Mouse (Mus musculus): Measurements from ENCODE around the gene Arl8b. TPM values are rescaled to one million over a fixed set of nuclear protein-coding genes. Genes with fewer than 3 reads are reported as not detected.

Arl8b gene
- total and polyA plus RNA-seq, 3 experiments: 37.7 to 120 (median 75.2) TPM

DNA sequence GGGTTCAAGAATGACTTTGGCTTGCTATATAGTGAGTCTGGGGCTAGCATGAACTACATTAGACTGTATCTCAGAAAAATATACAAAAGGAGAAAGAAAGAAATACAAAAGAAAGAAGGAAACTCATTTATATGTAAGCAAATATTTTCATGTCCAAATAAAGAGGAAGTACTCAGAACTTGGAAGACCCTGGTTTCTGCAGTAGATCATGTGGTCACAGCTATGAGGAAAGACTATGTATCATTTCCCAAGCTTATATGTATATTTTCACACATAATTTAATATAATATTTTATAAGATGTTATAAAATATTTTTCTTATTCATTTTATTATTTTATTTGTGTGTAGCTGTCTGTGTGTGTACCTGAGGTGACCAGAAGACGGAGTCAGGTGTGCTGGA lies 29.4 kb upstream of the Arl8b start:
- no peaks in the 10 kb centered on the region for H3K9me3 ChIP-seq (replicated peaks; ENCODE audit: insufficient read depth, low read length)
- no peak overlapping the region for H3K9ac ChIP-seq (ENCODE audit: control insufficient read depth, low read depth, low read length, poor library complexity, severe bottlenecking)
- peak; percentile 27 for DNase-seq (ENCODE audit: low read depth, low spot score)
- no peak overlapping the region for H3K27ac ChIP-seq (ENCODE audit: control insufficient read depth, low read depth, low read length)
- peaks cover 0 to 14% of the 10 kb centered on the region in 2 experiments; a peak in 2 of 4 replicates for H3K4me1 ChIP-seq (ENCODE audit: control insufficient read depth in 1 of 2, insufficient read depth in 2 of 2, low read length in 2 of 2)
- H3K79me2 ChIP-seq (ENCODE audit: control insufficient read depth, insufficient read depth, low read length, poor library complexity): no peaks in the 10 kb centered on the region
- no peaks in the 10 kb centered on the region for H3K27me3 ChIP-seq (ENCODE audit: control insufficient read depth in 1 of 2, insufficient read depth in 2 of 2, low read length in 2 of 2)
- TF ChIP-seq GABPA (IDR thresholded peaks at IDR 0.05; ENCODE audit: low read depth, low read length) (no peak), USF1 (IDR thresholded peaks at IDR 0.05; ENCODE audit: low read depth, low read length) (peak; percentile 55)
- H3K4me3 ChIP-seq (ENCODE audit: control insufficient read depth in 1 of 2, insufficient read depth in 1 of 2, low read depth in 2 of 2, low read length in 2 of 2): no peak overlapping the region
- H3K36me3 ChIP-seq (ENCODE audit: control insufficient read depth in 1 of 2, insufficient read depth in 2 of 2, low read length in 2 of 2): peaks cover 0 to 3% of the 10 kb centered on the region in 2 experiments; a peak in 2 of 4 replicates

DNA sequence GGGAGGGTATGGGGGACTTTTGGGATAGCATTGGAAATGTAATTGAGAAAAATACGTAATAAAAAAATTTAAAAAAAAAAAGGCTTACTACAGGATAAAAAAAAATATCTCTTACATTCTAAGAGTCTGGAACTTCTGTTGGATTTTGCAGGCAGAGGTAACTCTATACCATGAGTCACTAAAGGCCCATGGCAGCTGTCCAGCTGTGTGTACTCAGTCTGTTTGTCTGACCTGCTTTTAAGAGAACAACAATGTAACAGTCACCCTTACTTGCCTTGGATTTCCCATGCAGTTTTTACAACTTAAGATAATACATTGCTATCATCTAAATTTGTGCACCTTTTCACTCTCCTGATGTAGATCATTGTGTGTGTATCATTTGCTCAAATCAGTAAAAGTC lies 28.5 kb upstream of the Arl8b start:
- Histone ChIP-seq H3K27me3 (ENCODE audit: control insufficient read depth in 1 of 2, insufficient read depth in 2 of 2, low read length in 2 of 2) (no peaks in the 10 kb centered on the region), H3K36me3 (ENCODE audit: control insufficient read depth in 1 of 2, insufficient read depth in 2 of 2, low read length in 2 of 2) (peaks cover 0 to 3% of the 10 kb centered on the region in 2 experiments; a peak in 2 of 4 replicates), H3K9ac (ENCODE audit: control insufficient read depth, low read depth, low read length, poor library complexity, severe bottlenecking) (no peak overlapping the region), H3K4me1 (ENCODE audit: control insufficient read depth in 1 of 2, insufficient read depth in 2 of 2, low read length in 2 of 2) (peaks cover 0 to 14% of the 10 kb centered on the region in 2 experiments; a peak in 2 of 4 replicates), H3K79me2 (ENCODE audit: control insufficient read depth, insufficient read depth, low read length, poor library complexity) (no peaks in the 10 kb centered on the region), H3K9me3 (replicated peaks; ENCODE audit: insufficient read depth, low read length) (no peaks in the 10 kb centered on the region), H3K27ac (ENCODE audit: control insufficient read depth, low read depth, low read length) (no peak overlapping the region), H3K4me3 (ENCODE audit: control insufficient read depth in 1 of 2, insufficient read depth in 1 of 2, low read depth in 2 of 2, low read length in 2 of 2) (no peak overlapping the region)
- no peak for TF ChIP-seq USF1 (IDR thresholded peaks at IDR 0.05; ENCODE audit: low read depth, low read length)
- no peak for TF ChIP-seq ELF1 (IDR thresholded peaks at IDR 0.05; ENCODE audit: low read depth, low read length)
- no peak for TF ChIP-seq RCOR1 (IDR thresholded peaks at IDR 0.05; ENCODE audit: low read depth, low read length)
- TF ChIP-seq ZKSCAN1 (IDR thresholded peaks at IDR 0.05; ENCODE audit: low read depth, low read length): no peak
- TF ChIP-seq POLR2A (IDR thresholded peaks at IDR 0.05; ENCODE audit: control insufficient read depth in 1 of 2, insufficient read depth in 1 of 2, low read depth in 1 of 2, low read length in 2 of 2, poor library complexity in 1 of 2): no peak
- no peak for TF ChIP-seq MXI1 (IDR thresholded peaks at IDR 0.05; ENCODE audit: low read depth, low read length)
- no peak for TF ChIP-seq E2F4 (IDR thresholded peaks at IDR 0.05; ENCODE audit: borderline replicate concordance, low read depth, low read length)
- no peak for TF ChIP-seq ZMIZ1 (IDR thresholded peaks at IDR 0.05; ENCODE audit: low read depth, low read length)
- no peak for TF ChIP-seq MYB (IDR thresholded peaks at IDR 0.05; ENCODE audit: low read depth, low read length)
- no peak for TF ChIP-seq SIN3A (IDR thresholded peaks at IDR 0.05; ENCODE audit: low read length)
- no peak for TF ChIP-seq CHD1 (IDR thresholded peaks at IDR 0.05; ENCODE audit: low read depth, low read length)
- TF ChIP-seq CTCF (IDR thresholded peaks at IDR 0.05 in 2 of 3, conservative IDR thresholded peaks at IDR 0.05 in 1 of 3; ENCODE audit: control insufficient read depth in 1 of 3, insufficient read depth in 1 of 3, low read depth in 2 of 3, low read length in 3 of 3, poor library complexity in 1 of 3, severe bottlenecking in 1 of 3): no peak
- TF ChIP-seq ETS1 (IDR thresholded peaks at IDR 0.05; ENCODE audit: low read depth, low read length): no peak
- no peak for TF ChIP-seq USF2 (IDR thresholded peaks at IDR 0.05; ENCODE audit: borderline replicate concordance in 1 of 2, insufficient read depth in 1 of 2, low read depth in 1 of 2, low read length in 2 of 2)
- no peak for TF ChIP-seq GATA1 (IDR thresholded peaks at IDR 0.05; ENCODE audit: low read depth, low read length)
- TF ChIP-seq JUND (IDR thresholded peaks at IDR 0.05; ENCODE audit: low read depth, low read length): no peak
- TF ChIP-seq MAX (IDR thresholded peaks at IDR 0.05; ENCODE audit: low read length): no peak
- no peak for TF ChIP-seq TBP (IDR thresholded peaks at IDR 0.05; ENCODE audit: low read depth, low read length)
- peak; percentile 55 for DNase-seq (ENCODE audit: low read depth, low spot score)
